Mouse (Mus musculus): Measurements from ENCODE around the gene BC049715.

DNA sequence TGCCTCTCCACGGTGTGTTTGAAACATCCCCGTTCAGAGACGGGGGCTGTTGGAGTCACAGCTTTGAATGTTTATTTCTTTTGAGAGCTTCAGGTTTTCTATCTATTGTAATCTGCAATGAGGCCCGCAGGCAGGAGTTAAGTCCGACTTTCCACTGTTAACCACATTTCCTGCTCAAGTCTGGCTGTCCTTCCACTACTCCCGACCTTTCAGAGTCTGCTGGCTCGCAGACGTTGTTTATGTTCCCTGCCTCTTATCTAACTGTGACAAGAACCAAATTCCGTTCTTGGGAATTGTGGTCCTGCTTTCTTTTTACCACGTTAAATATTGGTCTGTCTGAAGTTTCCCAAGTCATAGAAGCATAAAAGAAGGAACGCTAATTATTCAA, 30.4 kb downstream of the BC049715 start:
- TF ChIP-seq GATA1 (IDR thresholded peaks at IDR 0.05; ENCODE audit: borderline replicate concordance, low read length) (no peak), FLI1 (IDR thresholded peaks at IDR 0.05; ENCODE audit: low read length) (no peak)
